Mouse (Mus musculus): Measurements from ENCODE around the gene Clip2. TPM values are rescaled to one million over a fixed set of nuclear protein-coding genes. Genes with fewer than 3 reads are reported as not detected.
"Not testable (repeated sequence)": the region's sequence is repeated elsewhere in the genome, so short reads cannot be mapped to it uniquely, and the experiment has no call there.

The Clip2 gene
- polyA plus RNA-seq, 1 experiment from 2014 or later, result 5.8 TPM

GRCm38 (mm10) chr5:134485183-134485730 is 67.0 kb downstream of the Clip2 start:
- ATAC-seq (ENCODE audit: low FRiP score) (no peak), DNase-seq (ENCODE audit: low spot score, missing footprints) (peak; percentile 39)
- Histone ChIP-seq H3K36me3 (ENCODE audit: control insufficient read depth, insufficient read depth, low read length) (peaks cover under 1% of the 10 kb centered on the region; the same call in 1 of the 2 replicates), H3K9ac (ENCODE audit: low read length) (no peak overlapping the region), H3K4me1 (ENCODE audit: control insufficient read depth, insufficient read depth, low read length) (no peaks in the 10 kb centered on the region), H3K4me2 (no peak overlapping the region), H3K4me3 (ENCODE audit: low read depth, low read length) (no peak overlapping the region), H3K27me3 (ENCODE audit: control insufficient read depth, insufficient read depth, low read length) (no peaks in the 10 kb centered on the region), H3K9me3 (ENCODE audit: control insufficient read depth, low read length) (no peaks in the 10 kb centered on the region), H3K27ac (ENCODE audit: low read depth, low read length) (no peak overlapping the region)
- 83% methylated on average over 7 of the region's 7 CpGs for WGBS

- H3K36me3 ChIP-seq (ENCODE audit: control insufficient read depth, insufficient read depth, low read length), result no peaks in the 10 kb centered on the region
- H3K4me1 ChIP-seq (ENCODE audit: control insufficient read depth, insufficient read depth, low read length), result no peaks in the 10 kb centered on the region
- no peak overlapping the region for H3K9ac ChIP-seq (ENCODE audit: low read length)
- H3K4me3 ChIP-seq (ENCODE audit: low read depth, low read length), result no peak overlapping the region
- DNase-seq (ENCODE audit: low spot score, missing footprints), result no peak
- H3K27ac ChIP-seq (ENCODE audit: low read depth, low read length), result no peak overlapping the region
- 78% methylated on average over 1 of the region's 1 CpGs for WGBS
- H3K27me3 ChIP-seq (ENCODE audit: control insufficient read depth, insufficient read depth, low read length), result no peaks in the 10 kb centered on the region
- no peaks in the 10 kb centered on the region for H3K9me3 ChIP-seq (ENCODE audit: control insufficient read depth, low read length)
- H3K4me2 ChIP-seq, result no peak overlapping the region
- ATAC-seq (ENCODE audit: low FRiP score), result no peak
These were observed 68.9 kb downstream of the Clip2 start for GRCm38 (mm10) chr5:134483291-134483690.

GRCm38 (mm10) chr5:134482331-134482730 is 69.9 kb downstream of the Clip2 start:
- ATAC-seq (ENCODE audit: low FRiP score) (no peak), DNase-seq (ENCODE audit: low spot score, missing footprints) (no peak)
- Histone ChIP-seq H3K9ac (ENCODE audit: low read length) (no peak overlapping the region), H3K27ac (ENCODE audit: low read depth, low read length) (no peak overlapping the region), H3K4me3 (ENCODE audit: low read depth, low read length) (no peak overlapping the region), H3K9me3 (ENCODE audit: control insufficient read depth, low read length) (no peaks in the 10 kb centered on the region), H3K4me1 (ENCODE audit: control insufficient read depth, insufficient read depth, low read length) (no peaks in the 10 kb centered on the region), H3K27me3 (ENCODE audit: control insufficient read depth, insufficient read depth, low read length) (no peaks in the 10 kb centered on the region), H3K36me3 (ENCODE audit: control insufficient read depth, insufficient read depth, low read length) (no peaks in the 10 kb centered on the region), H3K4me2 (no peak overlapping the region)
- 63% methylated on average over 11 of the region's 11 CpGs for WGBS

GRCm38 (mm10) chr5:134478886-134479285 is 73.3 kb downstream of the Clip2 start:
- not testable (repeated sequence) for ATAC-seq (ENCODE audit: low FRiP score); H3K4me2 ChIP-seq; H3K36me3 ChIP-seq (ENCODE audit: control insufficient read depth, insufficient read depth, low read length); H3K9me3 ChIP-seq (ENCODE audit: control insufficient read depth, low read length); H3K9ac ChIP-seq (ENCODE audit: low read length); H3K27me3 ChIP-seq (ENCODE audit: control insufficient read depth, insufficient read depth, low read length); DNase-seq (ENCODE audit: low spot score, missing footprints); H3K4me3 ChIP-seq (ENCODE audit: low read depth, low read length); H3K4me1 ChIP-seq (ENCODE audit: control insufficient read depth, insufficient read depth, low read length); H3K27ac ChIP-seq (ENCODE audit: low read depth, low read length)

- H3K4me1 ChIP-seq (ENCODE audit: control insufficient read depth, insufficient read depth, low read length); H3K27me3 ChIP-seq (ENCODE audit: control insufficient read depth, insufficient read depth, low read length); H3K4me2 ChIP-seq; H3K4me3 ChIP-seq (ENCODE audit: low read depth, low read length); ATAC-seq (ENCODE audit: low FRiP score); H3K27ac ChIP-seq (ENCODE audit: low read depth, low read length); H3K9ac ChIP-seq (ENCODE audit: low read length); DNase-seq (ENCODE audit: low spot score, missing footprints); H3K36me3 ChIP-seq (ENCODE audit: control insufficient read depth, insufficient read depth, low read length); H3K9me3 ChIP-seq (ENCODE audit: control insufficient read depth, low read length): not testable (repeated sequence)
- 93% methylated on average over 7 of the region's 7 CpGs for WGBS
These were observed 76.5 kb downstream of the Clip2 start for GRCm38 (mm10) chr5:134475686-134476085.

- Histone ChIP-seq H3K36me3 (ENCODE audit: control insufficient read depth, insufficient read depth, low read length) (no peaks in the 10 kb centered on the region), H3K27me3 (ENCODE audit: control insufficient read depth, insufficient read depth, low read length) (no peaks in the 10 kb centered on the region), H3K4me1 (ENCODE audit: control insufficient read depth, insufficient read depth, low read length) (no peaks in the 10 kb centered on the region), H3K9ac (ENCODE audit: low read length) (no peak overlapping the region), H3K27ac (ENCODE audit: low read depth, low read length) (no peak overlapping the region), H3K9me3 (ENCODE audit: control insufficient read depth, low read length) (no peaks in the 10 kb centered on the region), H3K4me2 (no peak overlapping the region), H3K4me3 (ENCODE audit: low read depth, low read length) (no peak overlapping the region)
- 95% methylated on average over 6 of the region's 6 CpGs for WGBS
- DNase-seq (ENCODE audit: low spot score, missing footprints), result peak; percentile 65
- no peak for ATAC-seq (ENCODE audit: low FRiP score)
These were observed 77.1 kb downstream of the Clip2 start for GRCm38 (mm10) chr5:134475006-134475605.

- Histone ChIP-seq H3K36me3 (ENCODE audit: control insufficient read depth, insufficient read depth, low read length) (no peaks in the 10 kb centered on the region), H3K27ac (ENCODE audit: low read depth, low read length) (no peak overlapping the region), H3K4me3 (ENCODE audit: low read depth, low read length) (no peak overlapping the region), H3K4me2 (no peak overlapping the region), H3K4me1 (ENCODE audit: control insufficient read depth, insufficient read depth, low read length) (no peaks in the 10 kb centered on the region), H3K9me3 (ENCODE audit: control insufficient read depth, low read length) (no peaks in the 10 kb centered on the region), H3K9ac (ENCODE audit: low read length) (no peak overlapping the region), H3K27me3 (ENCODE audit: control insufficient read depth, insufficient read depth, low read length) (no peaks in the 10 kb centered on the region)
- no peak for ATAC-seq (ENCODE audit: low FRiP score)
- DNase-seq (ENCODE audit: low spot score, missing footprints), result peak; percentile 76
- WGBS, result 87% methylated on average over 2 of the region's 2 CpGs
These were observed 78.3 kb downstream of the Clip2 start for GRCm38 (mm10) chr5:134473902-134474301.

GRCm38 (mm10) chr5:134470538-134471169 is 81.6 kb downstream of the Clip2 start:
- Histone ChIP-seq H3K9ac (ENCODE audit: low read length) (no peak overlapping the region), H3K9me3 (ENCODE audit: control insufficient read depth, low read length) (no peaks in the 10 kb centered on the region), H3K4me2 (no peak overlapping the region), H3K27me3 (ENCODE audit: control insufficient read depth, insufficient read depth, low read length) (no peaks in the 10 kb centered on the region), H3K27ac (ENCODE audit: low read depth, low read length) (no peak overlapping the region), H3K36me3 (ENCODE audit: control insufficient read depth, insufficient read depth, low read length) (no peaks in the 10 kb centered on the region), H3K4me3 (ENCODE audit: low read depth, low read length) (no peak overlapping the region), H3K4me1 (ENCODE audit: control insufficient read depth, insufficient read depth, low read length) (peaks cover 14% of the 10 kb centered on the region)
- WGBS, result 84% methylated on average over 8 of the region's 8 CpGs
- ATAC-seq (ENCODE audit: low FRiP score) (no peak), DNase-seq (ENCODE audit: low spot score, missing footprints) (peak; percentile 33)

- no peaks in the 10 kb centered on the region for H3K36me3 ChIP-seq (ENCODE audit: control insufficient read depth, insufficient read depth, low read length)
- H3K9ac ChIP-seq (ENCODE audit: low read length), result no peak overlapping the region
- 79% methylated on average over 7 of the region's 7 CpGs for WGBS
- H3K4me1 ChIP-seq (ENCODE audit: control insufficient read depth, insufficient read depth, low read length), result peaks cover 14% of the 10 kb centered on the region
- H3K27me3 ChIP-seq (ENCODE audit: control insufficient read depth, insufficient read depth, low read length), result no peaks in the 10 kb centered on the region
- no peak overlapping the region for H3K27ac ChIP-seq (ENCODE audit: low read depth, low read length)
- no peaks in the 10 kb centered on the region for H3K9me3 ChIP-seq (ENCODE audit: control insufficient read depth, low read length)
- ATAC-seq (ENCODE audit: low FRiP score), result no peak
- DNase-seq (ENCODE audit: low spot score, missing footprints), result peak; percentile 53
- H3K4me3 ChIP-seq (ENCODE audit: low read depth, low read length), result no peak overlapping the region
- H3K4me2 ChIP-seq, result no peak overlapping the region
These were observed 82.6 kb downstream of the Clip2 start for GRCm38 (mm10) chr5:134469559-134470150.

All from midbrain, embryonic 11.5 days (tissue).